Mouse (Mus musculus) CD8-positive naive resting alpha-beta T cell, adult 2 months (primary cell): ENCODE measurements at regions not wholly inside any gene's neighbourhood (a gene's known extent, or its start where the extent isn't known, plus 50 kb on each side); places are given as distances from the start of the nearest gene placed in this dataset.
"Not testable (repeated sequence)": the region's sequence is repeated elsewhere in the genome, so short reads cannot be mapped to it uniquely, and the experiment has no call there.

Experiments
- DNase-seq, 2 experiments: peaks; one replicate each; pipeline ENCODE4 v3.0.0; 2022; ENCODE audit warnings: low read depth in 2 of 2, low spot score in 2 of 2

GRCm38 (mm10) chr3:41504867-41505266 lies 50.7 kb upstream of the Jade1 start:
- DNase-seq = no peak

GRCm38 (mm10) chr3:41502161-41502560 lies 53.4 kb upstream of the Jade1 start:
- no peak for DNase-seq

GRCm38 (mm10) chr3:41501639-41502038 lies 53.9 kb upstream of the Jade1 start:
- DNase-seq = not testable (repeated sequence)

- no peak for DNase-seq
These were observed 54.4 kb upstream of the Jade1 start for GRCm38 (mm10) chr3:41501124-41501523.

- no peak for DNase-seq
These were observed 55.9 kb upstream of the Jade1 start for GRCm38 (mm10) chr3:41499680-41500079.

- DNase-seq = no peak
These were observed 56.7 kb upstream of the Jade1 start for GRCm38 (mm10) chr3:41498791-41499190.

- DNase-seq = no peak
These were observed 57.8 kb upstream of the Jade1 start for GRCm38 (mm10) chr3:41497771-41498170.

GRCm38 (mm10) chr3:41496931-41497710 lies 58.4 kb upstream of the Jade1 start:
- DNase-seq = no peak

GRCm38 (mm10) chr3:41495893-41496292 lies 59.6 kb upstream of the Jade1 start:
- DNase-seq = no peak

GRCm38 (mm10) chr3:41495097-41495496 lies 60.4 kb upstream of the Jade1 start:
- DNase-seq = no peak

- no peak for DNase-seq
These were observed 62.1 kb upstream of the Jade1 start for GRCm38 (mm10) chr3:41493472-41493871.

- no peak for DNase-seq
These were observed 62.7 kb upstream of the Jade1 start for GRCm38 (mm10) chr3:41492727-41493392.

GRCm38 (mm10) chr3:41492031-41492726 lies 63.4 kb upstream of the Jade1 start:
- no peak for DNase-seq

GRCm38 (mm10) chr3:41491185-41491584 lies 64.3 kb upstream of the Jade1 start:
- no peak for DNase-seq

- DNase-seq = no peak
These were observed 65.5 kb upstream of the Jade1 start for GRCm38 (mm10) chr3:41489998-41490397.

GRCm38 (mm10) chr3:41489571-41489970 lies 66.0 kb upstream of the Jade1 start:
- DNase-seq = no peak

GRCm38 (mm10) chr3:41488229-41488774 lies 67.2 kb upstream of the Jade1 start:
- DNase-seq = no peak

- no peak for DNase-seq
These were observed 70.6 kb upstream of the Jade1 start for GRCm38 (mm10) chr3:41484920-41485319.

GRCm38 (mm10) chr3:41483582-41483981 lies 71.9 kb upstream of the Jade1 start:
- DNase-seq = no peak

- no peak for DNase-seq
These were observed 72.5 kb upstream of the Jade1 start for GRCm38 (mm10) chr3:41482881-41483494.

GRCm38 (mm10) chr3:41480186-41480585 lies 75.3 kb upstream of the Jade1 start:
- DNase-seq = no peak
